Mouse (Mus musculus) CH12.LX (cell line): ENCODE data around the gene Zkscan4.

Source experiments
- CHD1 ChIP-seq: IDR thresholded peaks from 2 replicates; pipeline ENCODE4 v1.6.1; 2012; ENCODE audit warnings: low read depth, low read length, improper control_type of control experiment, inconsistent platforms
- CHD2 ChIP-seq: IDR thresholded peaks from 2 replicates; pipeline ENCODE4 v1.6.1; 2011; ENCODE audit warnings: low read length, improper control_type of control experiment
- CTCF ChIP-seq, 2 experiments: IDR thresholded peaks in 1 of 2; conservative IDR thresholded peaks in 1 of 2; 2 replicates each; pipeline ENCODE4 v1.5.1; 2011 to 2012; ENCODE audit warnings: low read depth in 2 of 2, low read length in 2 of 2, improper control_type of control experiment in 1 of 2, inconsistent platforms in 1 of 2, mild to moderate bottlenecking in 1 of 2, moderate library complexity in 1 of 2
- EP300 ChIP-seq: IDR thresholded peaks from 2 replicates; pipeline ENCODE4 v1.6.1; 2011; ENCODE audit warnings: low read length, improper control_type of control experiment
- HCFC1 ChIP-seq: IDR thresholded peaks from 2 replicates; pipeline ENCODE4 v1.6.1; 2012; ENCODE audit warnings: low read depth, mild to moderate bottlenecking, inconsistent platforms, low read length, improper control_type of control experiment
- POLR2A ChIP-seq: IDR thresholded peaks from 2 replicates; pipeline ENCODE4 v1.6.1; 2011; ENCODE audit warnings: low read depth, mild to moderate bottlenecking, improper control_type of control experiment, low read length
- RCOR1 ChIP-seq: conservative IDR thresholded peaks from 2 replicates; pipeline ENCODE4 v1.6.1; 2012; ENCODE audit warnings: low read depth, mild to moderate bottlenecking, inconsistent platforms, low read length, improper control_type of control experiment
- TBP ChIP-seq: conservative IDR thresholded peaks from 2 replicates; pipeline ENCODE4 v1.6.1; 2011; ENCODE audit warnings: low read depth, low read length, improper control_type of control experiment
- USF1 ChIP-seq: IDR thresholded peaks from 2 replicates; pipeline ENCODE4 v1.6.1; 2014; ENCODE audit warnings: low read depth, mild to moderate bottlenecking, inconsistent platforms, low read length, improper control_type of control experiment
- ZMIZ1 ChIP-seq: IDR thresholded peaks from 2 replicates; pipeline ENCODE4 v1.6.1; 2012; ENCODE audit warnings: low read depth, mild to moderate bottlenecking, inconsistent platforms, low read length, improper control_type of control experiment

- TF ChIP-seq HCFC1 = no peak
- no peak for TF ChIP-seq CHD2
- no peak for TF ChIP-seq POLR2A
- no peak for TF ChIP-seq CTCF (conservative IDR thresholded peaks at IDR 0.05 in 1 of 2, IDR thresholded peaks at IDR 0.05 in 1 of 2; ENCODE audit: low read depth in 2 of 2, low read length in 2 of 2)
- no peak for TF ChIP-seq USF1
- no peak for TF ChIP-seq RCOR1
- no peak for TF ChIP-seq ZMIZ1
- no peak for TF ChIP-seq TBP
- TF ChIP-seq CHD1 = no peak
- TF ChIP-seq EP300 = no peak
Measured at GRCm38 (mm10) chr13:21454133-21454532, 24.6 kb upstream of the Zkscan4 start.
